Mouse (Mus musculus) megakaryocyte, embryonic 14.5 days (primary cell): ENCODE results near the gene Rin3.

Experiments
- FLI1 ChIP-seq: IDR thresholded peaks from 2 replicates; pipeline ENCODE4 v1.6.1; 2012; ENCODE audit warnings: low read length, inconsistent platforms, mixed read lengths
- GATA1 ChIP-seq: IDR thresholded peaks from 3 replicates; pipeline ENCODE4 v1.6.1; 2012; ENCODE audit warnings: mixed read lengths, low read length, inconsistent platforms, borderline replicate concordance

DNA sequence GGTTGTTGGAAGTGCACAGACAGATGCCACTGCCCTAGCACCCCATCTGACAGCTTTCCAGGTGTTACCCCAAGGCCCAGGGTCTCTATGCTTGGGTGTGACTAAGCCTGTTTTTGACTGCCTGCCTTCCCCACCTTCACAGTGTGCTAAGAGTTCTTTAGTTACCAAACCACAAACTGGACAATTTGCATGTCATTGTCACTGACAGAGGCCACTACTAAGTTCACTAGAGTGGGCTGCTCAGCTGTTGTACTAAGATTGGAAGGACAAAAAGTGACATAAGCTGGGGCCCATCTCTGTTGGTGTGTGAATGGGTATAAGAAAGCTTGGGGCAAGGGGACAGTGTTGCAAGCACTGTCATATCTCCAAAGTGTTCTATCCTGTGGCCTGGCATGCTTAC, 72.9 kb downstream of the Rin3 start:
- no peak for TF ChIP-seq FLI1
- TF ChIP-seq GATA1, result no peak
